Mouse (Mus musculus) stomach, postnatal 0 days (tissue): ENCODE measurements around the gene Fgfr2.

Experiments used
- CTCF ChIP-seq: IDR thresholded peaks from 2 replicates; pipeline ENCODE4 v1.5.1; 2016; ENCODE audit warnings: antibody characterized with exemption, low read depth, mild to moderate bottlenecking, moderate library complexity
- EP300 ChIP-seq: optimal IDR thresholded peaks from 2 replicates; pipeline ENCODE3; 2016; ENCODE audit warnings: antibody characterized with exemption

GRCm38 (mm10) chr7:132106891-132107290 lies 1016.3 kb downstream of the Fgfr2 start:
- TF ChIP-seq CTCF: no peak
- TF ChIP-seq EP300: no peak
